Mouse (Mus musculus): ENCODE data around the gene Xpo6.

DNA sequence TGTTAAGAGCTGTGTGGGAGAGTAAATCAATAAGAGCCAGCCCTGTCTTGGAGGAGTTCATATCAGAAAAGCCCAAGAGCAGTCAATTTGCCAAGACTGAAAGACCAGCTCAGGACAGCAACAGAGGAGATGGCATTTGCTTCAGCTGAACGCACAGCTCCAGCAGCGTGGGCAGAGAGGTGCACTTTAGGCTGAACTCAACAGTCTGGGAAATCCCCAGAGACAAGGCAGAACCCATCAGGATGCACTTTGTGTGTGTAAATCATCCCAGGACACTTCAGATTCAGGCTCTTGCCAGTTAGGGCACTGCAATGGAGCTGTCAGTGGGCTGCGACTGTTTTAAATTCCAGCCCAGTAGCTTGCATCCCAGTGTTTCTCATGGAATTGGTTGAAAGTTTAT is 22.5 kb upstream of the Xpo6 start:
- no peak for TF ChIP-seq GATA1 (IDR thresholded peaks at IDR 0.05; ENCODE audit: borderline replicate concordance, low read length)
- no peak for TF ChIP-seq FLI1 (IDR thresholded peaks at IDR 0.05; ENCODE audit: low read length)
